Mouse (Mus musculus) MEL (cell line): ENCODE measurements around the gene Dcaf7.

Experiments
- NRF1 ChIP-seq: IDR thresholded peaks from 2 replicates; pipeline ENCODE4 v1.6.1; 2014; ENCODE audit warnings: low read depth, mild to moderate bottlenecking, inconsistent platforms, low read length, improper control_type of control experiment, moderate library complexity; ENCODE audit not compliant: poor library complexity, insufficient read depth, severe bottlenecking
- POLR2AphosphoS2 ChIP-seq: IDR thresholded peaks from 2 replicates; pipeline ENCODE4 v1.6.1; 2011; ENCODE audit warnings: low read length, improper control_type of control experiment

- TF ChIP-seq POLR2AphosphoS2, result no peak
- no peak for TF ChIP-seq NRF1
Observed at GRCm38 (mm10) chr11:106073774-106074173, 37.1 kb downstream of the Dcaf7 start.
